Mouse (Mus musculus) liver, embryonic 13.5 days (tissue): ENCODE data around the gene Rbp3. TPM values are rescaled to one million over a fixed set of nuclear protein-coding genes. Genes with fewer than 3 reads are reported as not detected.
A peak's percentile ranks its signal among the peaks of the same experiment; 100 is the strongest.

Source experiments
- ATAC-seq: fragments of 200-750 bp; cut with Nextera tagmentation; 2 replicates; pipeline ENCODE4 v1.8.0; 2017; ENCODE audit warnings: low read depth, mild to moderate bottlenecking, moderate number of reproducible peaks, moderate library complexity
- DNase-seq: peaks from one replicate; pipeline ENCODE4 v3.0.0; 2022
- H3K27ac ChIP-seq: fragments of 300-500 bp; sonication (generic); 2 replicates; pipeline ENCODE4 v1.5.1; 2015; ENCODE audit warnings: moderate library complexity, mild to moderate bottlenecking, inconsistent platforms
- H3K27me3 ChIP-seq: fragments of 300-500 bp; sonication (generic); 2 replicates; pipeline ENCODE4 v1.6.1; 2015; ENCODE audit warnings: mild to moderate bottlenecking, inconsistent platforms
- H3K36me3 ChIP-seq: fragments of 300-500 bp; sonication (generic); 2 replicates; pipeline ENCODE4 v1.6.1; 2015; ENCODE audit warnings: mild to moderate bottlenecking, inconsistent platforms
- H3K4me1 ChIP-seq: fragments of 300-500 bp; sonication (generic); replicated peaks from 2 replicates; pipeline ENCODE4 v1.6.1; 2015; ENCODE audit warnings: inconsistent platforms
- H3K4me2 ChIP-seq: fragments of 300-500 bp; sonication (generic); 2 replicates; pipeline ENCODE4 v1.6.1; 2015; ENCODE audit warnings: inconsistent platforms, mild to moderate bottlenecking, moderate library complexity
- H3K4me3 ChIP-seq: fragments of 300-500 bp; sonication (generic); replicated peaks from 2 replicates; pipeline ENCODE4 v1.5.1; 2015; ENCODE audit warnings: mild to moderate bottlenecking, inconsistent platforms
- H3K9ac ChIP-seq: fragments of 300-500 bp; sonication (generic); 2 replicates; pipeline ENCODE4 v1.6.1; 2015; ENCODE audit warnings: mild to moderate bottlenecking, inconsistent platforms
- H3K9me3 ChIP-seq: fragments of 300-500 bp; sonication (generic); replicated peaks from 2 replicates; pipeline ENCODE4 v1.6.1; 2016; ENCODE audit warnings: inconsistent platforms
- WGBS: fragments of 180-500 bp; shearing (Covaris S2); methylation state at CpG from one replicate; pipeline ENCODE4 v1.1.7; 2015; ENCODE audit not compliant: insufficient replicate concordance; 5-methylcytosine and 5-hydroxymethylcytosine counted together
- polyA plus RNA-seq: library from polyadenylated mRNA; unstranded; fragments of >200 nt; fragmentation: Nextera tagmentation; extraction: Ambion mirVana; gene quantifications from 2 replicates; pipeline ENCODE4 v1.2.1, GENCODE M21; 2015

Gene Rbp3
- polyA plus RNA-seq, 1 experiment from 2014 or later: 0.06 TPM

DNA sequence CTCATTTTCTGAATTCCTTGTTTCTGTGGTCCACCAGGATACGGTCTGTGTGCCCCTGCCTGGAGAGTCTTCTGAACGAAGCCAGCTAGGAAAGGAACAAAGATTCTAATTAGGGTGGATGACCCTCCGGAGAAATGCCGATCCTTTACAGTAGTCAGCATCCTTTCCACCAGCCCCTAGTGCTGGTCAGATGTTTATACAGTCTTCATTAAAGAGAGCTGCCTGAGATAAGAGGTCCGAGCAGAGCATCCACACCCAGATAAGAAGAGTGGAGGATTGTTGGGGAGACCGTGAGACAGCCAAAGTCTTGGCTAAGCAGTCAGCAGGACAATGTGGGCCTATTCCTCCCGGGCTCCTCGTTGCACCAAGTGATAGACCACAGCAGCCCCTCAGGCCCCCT, 13.1 kb upstream of the Rbp3 start, which contains the start of gene Gdf2:
Gene Gdf2 (plus strand): TSS at position 301 of the 400 bp plus-strand sequence.
- Histone ChIP-seq H3K4me2 (no peak within 1 kb of the TSS), H3K36me3 (no peaks in the 10 kb centered on the region), H3K27me3 (no peaks in the 10 kb centered on the region), H3K4me1 (no peaks in the 10 kb centered on the region), H3K9ac (peak within 1 kb of the TSS; percentile 22; the same call in 1 of the 2 replicates), H3K9me3 (no peaks in the 10 kb centered on the region), H3K27ac (peak within 1 kb of the TSS; percentile 29; the same call in 1 of the 2 replicates), H3K4me3 (peak within 1 kb of the TSS; percentile 18)
- ATAC-seq: 0 out of 2 replicates have a peak, but pooled peaks have one; percentile 26
- no peak for DNase-seq
- 42% methylated on average over 8 of the region's 8 CpGs for WGBS

DNA sequence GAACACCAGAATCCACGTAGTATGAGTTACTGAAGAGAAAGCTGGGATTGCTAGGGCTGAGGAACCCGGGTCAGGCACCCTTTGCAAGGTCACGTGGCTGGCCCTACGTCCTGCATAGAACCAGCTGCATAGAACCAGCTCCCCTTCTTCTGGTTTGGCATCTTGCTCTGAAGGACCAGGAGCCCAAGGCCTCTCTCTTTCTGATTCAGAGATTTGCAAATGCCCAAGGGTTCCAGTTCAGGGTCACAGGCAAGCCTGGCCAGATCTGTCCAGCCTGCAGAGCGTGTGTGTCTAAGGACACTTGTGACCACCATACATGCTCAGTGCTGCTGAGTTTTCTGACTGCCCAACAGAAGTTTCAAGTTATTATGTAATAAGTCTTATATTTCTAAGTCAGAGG, 11.6 kb upstream of the Rbp3 start:
- H3K36me3 ChIP-seq: no peaks in the 10 kb centered on the region
- DNase-seq (no peak), ATAC-seq (no peak)
- H3K9ac ChIP-seq: no peak overlapping the region
- no peaks in the 10 kb centered on the region for H3K27me3 ChIP-seq
- H3K27ac ChIP-seq: no peak overlapping the region
- H3K9me3 ChIP-seq: no peaks in the 10 kb centered on the region
- H3K4me3 ChIP-seq: peak overlapping the region; percentile 19; the same call in 1 of the 2 replicates
- no peaks in the 10 kb centered on the region for H3K4me1 ChIP-seq
- H3K4me2 ChIP-seq: no peak overlapping the region
- 53% methylated on average over 5 of the region's 5 CpGs for WGBS

DNA sequence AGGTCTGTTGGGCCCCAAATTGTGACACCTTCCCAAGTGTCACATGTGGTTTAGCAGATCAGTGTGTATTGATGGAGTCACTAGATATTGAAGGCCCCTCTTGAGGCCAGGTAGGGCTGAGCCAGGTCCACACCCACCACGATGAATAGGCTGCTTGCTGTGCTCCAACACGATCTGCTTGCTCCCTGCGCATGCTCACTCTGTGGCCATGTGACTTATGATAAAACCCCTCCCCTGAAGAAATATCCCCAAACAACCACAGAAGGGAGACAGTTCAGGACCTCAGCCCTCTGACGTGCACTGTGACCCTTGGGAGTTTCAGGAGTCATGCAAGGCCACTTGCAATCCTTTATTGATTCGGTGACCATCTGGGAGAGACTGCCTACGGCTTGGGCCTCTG, 7.7 kb upstream of the Rbp3 start:
- no peaks in the 10 kb centered on the region for H3K27me3 ChIP-seq
- no peak overlapping the region for H3K9ac ChIP-seq
- H3K27ac ChIP-seq: no peak overlapping the region
- H3K4me1 ChIP-seq: no peaks in the 10 kb centered on the region
- no peak for ATAC-seq
- DNase-seq: no peak
- H3K4me3 ChIP-seq: no peak overlapping the region
- 48% methylated on average over 6 of the region's 6 CpGs for WGBS
- H3K36me3 ChIP-seq: no peaks in the 10 kb centered on the region
- H3K9me3 ChIP-seq: no peaks in the 10 kb centered on the region
- H3K4me2 ChIP-seq: no peak overlapping the region

DNA sequence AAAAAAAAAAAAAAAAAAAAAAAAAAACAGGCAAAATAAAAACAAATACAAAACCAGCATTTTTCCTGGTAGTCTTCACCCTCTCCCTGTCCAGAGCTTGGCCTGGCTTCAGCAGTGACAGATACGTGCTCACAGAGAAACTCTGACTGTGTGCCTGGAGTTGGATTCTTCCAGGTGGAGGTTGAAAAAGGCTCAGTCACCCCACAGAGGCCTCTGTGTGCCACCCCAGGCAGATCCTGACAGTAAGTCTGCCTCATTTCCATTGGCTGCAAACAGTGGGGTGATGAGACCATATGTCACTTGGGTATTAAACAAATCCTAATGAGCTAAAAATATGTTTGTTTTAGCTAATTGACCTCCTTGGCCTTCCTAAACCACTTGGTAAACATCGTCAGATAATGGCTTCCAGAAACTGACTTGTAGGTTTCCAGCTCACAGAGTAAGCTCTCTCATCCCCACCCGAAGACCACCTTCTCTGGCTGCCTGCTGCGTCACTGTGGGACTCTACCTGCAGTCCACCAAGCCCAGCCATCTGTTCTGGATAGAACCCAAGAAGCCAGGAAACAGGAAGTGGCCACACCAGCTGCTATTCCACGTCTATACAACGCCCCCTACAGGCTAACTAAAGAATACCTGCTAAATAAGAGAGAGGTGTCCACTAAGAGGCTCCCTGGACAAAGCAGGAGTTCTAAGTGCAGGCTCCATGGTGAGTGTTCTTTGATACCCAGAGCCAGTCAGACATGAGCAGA, 1.4 kb upstream of the Rbp3 start:
- Histone ChIP-seq H3K4me1 (no peaks in the 10 kb centered on the region), H3K4me2 (no peak overlapping the region), H3K4me3 (no peak overlapping the region), H3K36me3 (no peaks in the 10 kb centered on the region), H3K9ac (no peak overlapping the region), H3K9me3 (no peaks in the 10 kb centered on the region), H3K27ac (no peak overlapping the region), H3K27me3 (no peaks in the 10 kb centered on the region)
- WGBS: 43% methylated on average over 6 of the region's 6 CpGs
- no peak for ATAC-seq
- no peak for DNase-seq

DNA sequence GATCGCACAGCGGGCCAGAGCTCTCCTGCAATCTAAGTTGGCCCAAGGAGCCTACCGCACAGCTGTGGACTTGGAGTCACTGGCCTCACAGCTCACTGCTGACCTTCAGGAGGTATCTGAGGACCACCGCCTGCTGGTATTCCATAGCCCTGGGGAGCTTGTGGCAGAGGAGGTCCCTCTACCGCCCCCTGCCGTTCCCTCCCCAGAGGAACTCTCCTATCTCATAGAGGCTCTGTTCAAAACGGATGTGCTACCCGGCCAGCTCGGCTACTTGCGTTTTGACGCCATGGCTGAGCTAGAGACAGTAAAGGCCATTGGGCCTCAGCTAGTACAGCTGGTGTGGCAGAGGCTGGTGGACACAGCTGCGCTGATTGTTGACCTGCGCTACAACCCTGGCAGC, 2.3 kb downstream of the Rbp3 start:
- no peaks in the 10 kb centered on the region for H3K36me3 ChIP-seq
- DNase-seq (no peak), ATAC-seq (no peak)
- H3K9me3 ChIP-seq: no peaks in the 10 kb centered on the region
- no peaks in the 10 kb centered on the region for H3K27me3 ChIP-seq
- H3K9ac ChIP-seq: no peak overlapping the region
- 52% methylated on average over 13 of the region's 13 CpGs for WGBS
- no peak overlapping the region for H3K27ac ChIP-seq
- no peaks in the 10 kb centered on the region for H3K4me1 ChIP-seq
- no peak overlapping the region for H3K4me2 ChIP-seq
- H3K4me3 ChIP-seq: no peak overlapping the region

DNA sequence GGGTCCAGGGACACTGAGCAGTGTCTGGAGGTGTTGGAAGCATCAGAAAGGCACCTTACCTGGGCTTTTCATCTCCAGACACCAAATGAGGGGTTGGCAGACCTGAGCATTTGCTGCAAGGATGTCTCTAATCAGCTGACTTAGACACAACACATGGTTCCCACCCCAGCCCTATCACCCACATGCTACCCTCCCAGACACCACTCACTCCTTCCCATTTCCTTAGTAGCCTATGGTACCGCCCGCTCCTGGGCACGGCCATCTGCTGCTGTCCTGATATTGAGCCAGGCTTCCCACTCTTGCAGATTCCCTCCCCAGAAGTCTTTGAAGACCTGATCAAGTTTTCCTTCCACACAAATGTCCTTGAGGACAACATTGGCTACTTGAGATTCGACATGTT, 4.4 kb downstream of the Rbp3 start:
- Histone ChIP-seq H3K4me2 (no peak overlapping the region), H3K4me3 (no peak overlapping the region), H3K9me3 (no peaks in the 10 kb centered on the region), H3K4me1 (no peaks in the 10 kb centered on the region), H3K27me3 (no peaks in the 10 kb centered on the region), H3K9ac (no peak overlapping the region), H3K36me3 (no peaks in the 10 kb centered on the region), H3K27ac (no peak overlapping the region)
- no peak for DNase-seq
- ATAC-seq: no peak
- 70% methylated on average over 4 of the region's 4 CpGs for WGBS

DNA sequence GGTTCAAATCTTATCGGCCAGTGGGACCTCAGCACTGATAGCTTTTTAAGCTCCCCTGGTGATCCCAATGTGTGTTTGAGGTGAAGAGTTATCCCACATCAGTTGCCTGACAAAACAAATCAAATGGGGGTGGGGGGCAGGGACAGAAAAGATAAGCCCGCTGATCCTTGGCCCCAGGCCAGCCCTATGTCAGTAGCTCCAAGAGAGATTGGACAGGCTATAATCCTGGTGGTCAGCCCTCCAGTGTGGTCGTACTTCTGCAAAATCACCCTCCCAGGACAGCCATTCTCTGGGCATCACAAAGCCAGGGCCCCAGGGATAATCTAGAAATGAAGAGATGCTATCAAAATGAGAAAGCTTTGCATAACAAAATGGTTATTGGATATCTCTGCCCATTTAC, 5.0 kb downstream of the Rbp3 start:
- Histone ChIP-seq H3K27ac (no peak overlapping the region), H3K4me2 (no peak overlapping the region), H3K4me3 (no peak overlapping the region), H3K36me3 (no peaks in the 10 kb centered on the region), H3K9me3 (no peaks in the 10 kb centered on the region), H3K27me3 (no peaks in the 10 kb centered on the region), H3K9ac (no peak overlapping the region), H3K4me1 (no peaks in the 10 kb centered on the region)
- DNase-seq: no peak
- no peak for ATAC-seq
- WGBS: 36% methylated on average over 3 of the region's 3 CpGs

DNA sequence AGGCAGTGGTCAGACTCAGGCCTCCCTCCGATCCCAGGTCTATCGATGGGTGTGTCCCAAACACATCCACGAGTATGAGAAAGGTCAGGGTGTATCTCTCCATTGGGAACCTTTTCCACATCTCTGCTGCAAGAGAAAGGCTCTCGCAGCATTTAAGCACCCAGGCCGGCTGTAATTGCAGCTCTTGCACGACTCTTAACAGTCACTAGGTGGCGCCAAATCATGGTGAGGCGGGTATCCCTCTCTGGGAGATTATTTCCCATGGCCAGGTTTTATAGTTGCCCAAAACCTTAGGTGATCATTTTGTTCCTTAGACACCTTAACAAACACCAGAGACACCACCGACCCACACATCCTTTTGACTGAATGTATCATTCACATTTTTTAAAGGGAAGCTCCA, 5.5 kb downstream of the Rbp3 start:
- H3K36me3 ChIP-seq: no peaks in the 10 kb centered on the region
- H3K27me3 ChIP-seq: no peaks in the 10 kb centered on the region
- H3K9ac ChIP-seq: no peak overlapping the region
- no peak overlapping the region for H3K4me3 ChIP-seq
- no peaks in the 10 kb centered on the region for H3K9me3 ChIP-seq
- H3K4me1 ChIP-seq: no peaks in the 10 kb centered on the region
- H3K4me2 ChIP-seq: no peak overlapping the region
- 13% methylated on average over 9 of the region's 9 CpGs for WGBS
- ATAC-seq (no peak), DNase-seq (no peak)
- no peak overlapping the region for H3K27ac ChIP-seq

DNA sequence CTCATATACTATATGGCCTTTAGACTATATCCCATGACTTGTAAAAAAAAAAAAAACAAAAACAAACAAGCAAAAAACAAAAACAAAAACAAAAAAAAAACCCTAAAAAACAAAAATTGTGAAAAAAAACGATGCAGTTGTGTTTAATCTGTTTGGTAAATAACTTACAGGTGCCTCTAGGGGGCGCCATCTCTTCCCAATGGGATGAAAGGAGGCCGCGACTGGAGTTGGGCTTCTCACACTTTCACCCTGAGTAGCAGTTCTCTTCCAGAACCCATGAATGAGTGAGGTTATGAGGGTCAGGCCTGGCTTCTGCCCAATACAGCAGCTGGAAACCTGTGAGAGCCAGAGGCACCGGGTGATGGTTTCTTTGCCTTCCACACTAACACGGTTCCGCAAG, 11.9 kb downstream of the Rbp3 start:
- H3K4me1 ChIP-seq: no peaks in the 10 kb centered on the region
- no peak overlapping the region for H3K9ac ChIP-seq
- 59% methylated on average over 7 of the region's 7 CpGs for WGBS
- H3K9me3 ChIP-seq: no peaks in the 10 kb centered on the region
- H3K4me2 ChIP-seq: no peak overlapping the region
- no peak for ATAC-seq
- no peaks in the 10 kb centered on the region for H3K27me3 ChIP-seq
- H3K27ac ChIP-seq: no peak overlapping the region
- no peak overlapping the region for H3K4me3 ChIP-seq
- DNase-seq: no peak
- no peaks in the 10 kb centered on the region for H3K36me3 ChIP-seq

DNA sequence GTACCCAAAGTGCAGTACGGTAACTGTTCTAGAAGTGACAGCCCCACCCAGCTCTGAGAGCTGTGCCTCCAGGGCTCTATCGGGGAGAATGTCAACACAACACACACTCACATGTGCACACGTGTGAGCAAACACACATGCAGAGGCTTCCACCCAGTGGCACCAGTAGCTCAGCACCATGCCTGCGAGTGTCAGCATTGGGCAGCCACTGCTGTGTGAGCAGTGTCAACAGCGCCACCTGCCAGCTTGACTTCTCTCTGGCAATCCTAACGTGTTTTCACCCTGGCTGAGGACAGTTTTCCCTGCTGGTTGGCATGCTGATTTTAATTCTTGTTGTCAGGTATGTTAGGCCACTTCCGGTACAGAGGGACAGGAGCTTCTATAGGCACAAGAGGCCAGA, 18.9 kb downstream of the Rbp3 start:
- 39% methylated on average over 7 of the region's 7 CpGs for WGBS
- no peak overlapping the region for H3K27ac ChIP-seq
- no peak overlapping the region for H3K4me2 ChIP-seq
- H3K9ac ChIP-seq: no peak overlapping the region
- no peak for ATAC-seq
- H3K36me3 ChIP-seq: no peaks in the 10 kb centered on the region
- no peaks in the 10 kb centered on the region for H3K9me3 ChIP-seq
- DNase-seq: no peak
- peaks cover 4% of the 10 kb centered on the region; the same call in 1 of the 2 replicates for H3K27me3 ChIP-seq
- no peak overlapping the region for H3K4me3 ChIP-seq
- no peaks in the 10 kb centered on the region for H3K4me1 ChIP-seq

DNA sequence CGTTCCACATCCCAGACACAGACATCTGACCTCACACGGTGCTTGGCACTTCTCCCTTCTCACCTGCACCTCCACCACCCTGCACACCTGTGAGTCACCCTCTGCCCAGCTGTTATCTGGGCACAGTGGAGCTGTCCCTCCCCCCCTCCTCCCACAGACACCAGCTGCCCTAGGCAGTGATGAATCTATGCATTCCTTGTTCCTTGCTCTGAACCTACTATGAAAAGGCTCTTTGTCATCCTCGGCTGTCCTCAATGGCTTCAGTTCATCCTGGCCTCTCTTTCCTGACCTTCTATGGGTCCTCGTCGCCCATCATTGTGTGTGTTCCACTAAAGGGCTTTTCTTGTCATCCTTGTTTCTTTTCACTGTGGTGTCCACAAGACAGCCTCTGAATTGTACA, 20.9 kb downstream of the Rbp3 start:
- 49% methylated on average over 5 of the region's 5 CpGs for WGBS
- H3K27me3 ChIP-seq: peaks cover 18% of the 10 kb centered on the region
- no peak for ATAC-seq

DNA sequence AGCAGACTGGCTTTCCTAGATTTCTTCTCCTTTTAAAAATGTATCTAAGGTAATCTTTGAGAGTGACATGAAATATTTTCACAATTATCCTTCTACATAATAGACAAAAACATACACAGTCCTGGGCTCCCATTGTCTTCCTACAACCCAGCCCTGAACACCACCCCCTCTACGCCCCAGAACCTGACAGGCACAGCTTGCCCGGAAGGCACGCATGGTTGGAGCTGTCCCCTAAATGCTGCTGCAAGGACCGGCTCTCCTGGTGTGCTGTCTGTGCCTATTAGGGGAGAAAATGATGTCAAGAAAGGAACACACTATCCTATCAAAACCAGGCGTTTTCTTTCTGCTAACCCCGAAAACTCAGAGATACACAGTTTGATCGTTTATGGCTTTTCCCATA, 23.9 kb downstream of the Rbp3 start:
- no peak overlapping the region for H3K4me3 ChIP-seq
- no peaks in the 10 kb centered on the region for H3K4me1 ChIP-seq
- no peak overlapping the region for H3K9ac ChIP-seq
- H3K4me2 ChIP-seq: no peak overlapping the region
- DNase-seq (no peak), ATAC-seq (no peak)
- WGBS: 41% methylated on average over 7 of the region's 7 CpGs
- no peaks in the 10 kb centered on the region for H3K9me3 ChIP-seq
- H3K36me3 ChIP-seq: no peaks in the 10 kb centered on the region
- H3K27ac ChIP-seq: no peak overlapping the region
- H3K27me3 ChIP-seq: peaks cover 18% of the 10 kb centered on the region

More for the DNA sequence above, 20.9 kb downstream of the Rbp3 start:
- no peaks in the 10 kb centered on the region for H3K4me1 ChIP-seq
- no peak overlapping the region for H3K27ac ChIP-seq
- H3K4me3 ChIP-seq: no peak overlapping the region
- H3K36me3 ChIP-seq: no peaks in the 10 kb centered on the region
- no peaks in the 10 kb centered on the region for H3K9me3 ChIP-seq
- H3K4me2 ChIP-seq: no peak overlapping the region
- DNase-seq: no peak
- no peak overlapping the region for H3K9ac ChIP-seq
